Mouse (Mus musculus): ENCODE measurements around the gene Tcf7. TPM values are rescaled to one million over a fixed set of nuclear protein-coding genes. Genes with fewer than 3 reads are reported as not detected.
A peak's percentile ranks its signal among the peaks of the same experiment; 100 is the strongest.

Gene Tcf7
- total RNA-seq, 2 experiments from 2014 or later, result 66.8 to 71.8 TPM

DNA sequence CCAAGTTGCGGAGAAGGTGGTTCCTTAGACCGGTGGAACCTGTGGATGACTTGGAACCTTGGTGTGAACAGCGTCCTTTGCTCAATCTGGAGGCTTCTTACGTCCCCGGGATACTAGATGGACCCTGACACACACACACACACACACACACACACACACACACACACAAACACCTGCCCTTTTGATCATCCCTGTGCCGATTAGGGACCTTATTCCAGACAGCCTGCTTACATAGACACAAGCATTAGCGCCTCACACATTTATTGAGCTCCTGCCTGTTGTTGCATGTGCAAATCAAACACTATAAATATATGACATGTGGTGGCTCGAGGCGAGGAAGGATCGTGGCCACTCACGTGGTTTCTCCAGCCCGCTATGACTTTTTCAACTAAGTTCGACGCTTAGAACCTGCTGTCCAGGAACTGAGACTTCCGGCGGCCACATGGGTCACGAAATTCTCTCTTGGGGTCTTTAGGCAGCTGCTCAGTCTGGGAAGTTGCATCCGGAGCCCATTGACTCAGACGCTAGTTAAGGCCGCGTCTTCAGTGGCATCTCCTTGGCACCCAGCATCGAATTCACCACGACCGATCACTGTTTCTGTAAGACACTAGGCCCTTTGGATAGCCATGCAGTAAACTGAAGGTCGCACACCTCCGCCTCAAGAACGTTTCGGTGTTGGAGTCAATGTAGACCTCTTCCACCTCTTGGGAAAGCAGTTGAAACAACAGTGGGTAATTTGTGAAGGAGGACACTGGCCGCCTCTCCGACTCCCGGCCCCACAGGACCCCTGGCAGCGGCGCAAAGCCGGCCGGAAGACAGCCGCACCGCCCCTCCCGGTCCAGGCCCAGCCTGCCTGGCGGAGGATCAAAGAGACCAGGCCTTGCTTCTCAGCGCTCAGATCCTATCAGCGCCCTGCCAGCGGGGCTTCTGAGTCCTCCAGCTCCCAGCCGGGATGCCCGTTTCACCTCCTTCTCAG, 1.1 kb upstream of the Tcf7 start:
- peak; percentile 50 to 60 for DNase-seq (ENCODE audit: low spot score in 2 of 2)

- DNase-seq (ENCODE audit: low spot score in 2 of 2), result no peak
Observed at GRCm38 (mm10) chr11:52282420-52282773, 417 bp downstream of the Tcf7 start.

GRCm38 (mm10) chr11:52281568-52282328, 1.1 kb downstream of the Tcf7 start:
- DNase-seq (ENCODE audit: low spot score in 2 of 2), result no peak

GRCm38 (mm10) chr11:52280566-52281455, 2.0 kb downstream of the Tcf7 start:
- DNase-seq (ENCODE audit: low spot score in 2 of 2), result no peak

GRCm38 (mm10) chr11:52279611-52280145, 3.1 kb downstream of the Tcf7 start:
- DNase-seq (ENCODE audit: low spot score in 2 of 2), result no peak

GRCm38 (mm10) chr11:52278991-52279390, 3.8 kb downstream of the Tcf7 start:
- no peak for DNase-seq (ENCODE audit: low spot score in 2 of 2)

- DNase-seq (ENCODE audit: low spot score in 2 of 2), result no peak
Observed at GRCm38 (mm10) chr11:52278164-52278563, 4.7 kb downstream of the Tcf7 start.

- DNase-seq (ENCODE audit: low spot score in 2 of 2), result no peak
Observed at GRCm38 (mm10) chr11:52277433-52278150, 5.2 kb downstream of the Tcf7 start.

DNA sequence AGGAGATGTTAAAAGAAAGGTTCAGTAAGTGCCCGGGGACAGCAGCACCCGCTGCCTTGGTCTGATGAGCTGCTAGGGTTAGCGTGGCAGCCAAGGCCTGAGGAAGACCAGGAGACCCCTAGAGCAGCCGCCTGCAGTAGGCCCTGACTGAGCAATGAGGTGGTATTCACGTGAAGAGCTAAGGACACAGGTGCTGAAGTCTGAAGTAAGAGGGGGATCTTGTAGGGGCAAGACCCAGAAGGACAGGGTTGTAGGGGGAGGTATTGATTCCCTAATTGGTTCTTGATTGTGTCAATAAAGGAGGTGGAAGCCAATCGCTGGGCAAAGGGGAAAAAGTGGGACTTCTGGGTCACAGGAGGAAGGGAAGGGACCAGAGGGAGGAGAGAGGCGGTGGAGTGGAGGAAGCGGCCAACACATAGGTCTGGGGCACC, 5.8 kb downstream of the Tcf7 start:
- DNase-seq (ENCODE audit: low spot score in 2 of 2), result no peak

- DNase-seq (ENCODE audit: low spot score in 2 of 2), result no peak
Observed at GRCm38 (mm10) chr11:52275774-52276555, 6.8 kb downstream of the Tcf7 start.

DNA sequence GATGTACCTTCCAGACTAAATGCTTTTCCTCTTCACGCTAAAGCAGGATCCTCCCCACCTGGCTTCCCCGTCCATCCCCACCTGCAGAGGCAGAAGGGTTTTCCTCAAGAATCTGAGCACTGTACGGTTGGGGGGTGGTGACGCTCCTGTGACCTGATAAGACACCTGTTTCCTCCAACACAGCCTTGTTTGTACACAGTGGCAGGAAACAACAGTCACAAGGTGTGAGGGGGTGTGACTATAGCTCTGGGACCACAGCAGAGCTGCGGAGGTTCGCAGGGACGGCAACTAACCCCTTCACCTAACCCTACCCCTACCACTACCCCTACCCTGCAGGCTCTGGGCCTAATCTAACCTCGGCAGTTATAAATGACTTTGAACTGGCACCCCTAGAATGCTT, 7.4 kb downstream of the Tcf7 start:
- DNase-seq (ENCODE audit: low spot score in 2 of 2), result no peak

DNA sequence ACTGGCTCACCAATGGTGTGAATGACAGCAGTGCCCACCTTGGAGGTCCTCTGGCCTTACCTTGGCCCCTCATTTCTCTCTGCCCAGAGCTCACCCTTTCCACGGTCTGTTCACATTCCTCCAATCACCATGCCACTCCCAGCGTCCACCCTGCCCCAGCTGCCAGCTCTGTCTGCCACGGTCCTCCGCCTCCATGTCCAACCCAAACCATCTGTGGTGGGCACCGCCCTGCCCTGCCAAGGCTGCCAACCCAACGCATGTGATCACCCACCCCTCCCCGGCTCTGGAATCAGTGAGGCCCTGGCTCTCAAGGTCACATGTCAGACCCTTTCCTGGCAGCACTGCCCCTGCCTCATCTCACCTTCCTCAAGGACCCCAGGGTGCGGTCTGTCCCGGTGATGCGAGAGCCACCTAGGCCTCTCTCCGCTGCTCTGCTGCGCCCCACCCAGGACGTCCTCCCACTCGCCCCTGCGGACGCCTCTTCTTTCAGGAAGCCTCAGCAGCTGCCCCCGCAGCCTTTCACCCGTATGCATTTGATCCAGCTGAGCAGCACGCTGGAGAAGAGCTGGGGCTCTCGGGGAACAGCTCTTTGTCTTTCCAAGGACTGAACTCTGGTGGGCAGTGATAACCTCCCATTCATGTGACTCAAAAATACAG, 8.2 kb downstream of the Tcf7 start:
- no peak for DNase-seq (ENCODE audit: low spot score in 2 of 2)

- DNase-seq (ENCODE audit: low spot score in 2 of 2), result no peak
Observed at GRCm38 (mm10) chr11:52273942-52274330, 8.9 kb downstream of the Tcf7 start.

DNA sequence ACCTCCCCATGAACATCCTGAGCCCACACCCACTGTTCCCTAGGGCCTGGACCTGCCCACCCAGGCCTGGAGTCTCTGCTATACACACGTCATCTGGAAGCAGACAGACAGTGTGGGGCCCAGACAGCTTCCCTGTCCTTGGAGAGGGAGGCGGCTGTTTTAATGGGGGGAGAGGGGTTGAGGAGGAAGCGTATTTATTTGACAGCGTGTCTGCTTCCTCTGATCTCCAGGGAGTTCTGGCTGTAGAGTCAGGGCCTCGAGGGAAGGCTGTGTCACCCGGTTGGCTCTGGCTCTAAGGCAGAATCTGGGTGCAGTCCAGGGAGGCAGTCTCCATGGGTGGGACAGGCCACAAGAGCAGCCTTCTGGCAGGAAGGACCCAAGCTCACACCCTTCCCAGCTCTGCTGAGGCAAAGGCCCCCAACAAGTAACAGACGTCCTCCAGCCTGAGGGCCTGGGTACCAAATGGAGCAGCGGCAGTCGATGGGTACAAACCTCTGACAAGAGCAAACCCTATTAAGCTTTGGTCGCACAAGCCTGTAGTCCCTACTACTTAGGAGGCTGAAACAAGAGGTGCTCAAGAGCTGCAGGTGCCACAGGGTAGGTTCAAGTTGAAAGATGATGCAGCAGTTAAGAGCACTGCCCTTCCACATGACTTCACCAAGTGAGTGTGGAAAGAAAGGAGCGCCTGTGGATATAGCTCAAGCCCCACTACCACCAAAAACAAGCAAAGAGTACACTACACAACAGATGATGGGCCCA, 9.5 kb downstream of the Tcf7 start:
- no peak for DNase-seq (ENCODE audit: low spot score in 2 of 2)

DNA sequence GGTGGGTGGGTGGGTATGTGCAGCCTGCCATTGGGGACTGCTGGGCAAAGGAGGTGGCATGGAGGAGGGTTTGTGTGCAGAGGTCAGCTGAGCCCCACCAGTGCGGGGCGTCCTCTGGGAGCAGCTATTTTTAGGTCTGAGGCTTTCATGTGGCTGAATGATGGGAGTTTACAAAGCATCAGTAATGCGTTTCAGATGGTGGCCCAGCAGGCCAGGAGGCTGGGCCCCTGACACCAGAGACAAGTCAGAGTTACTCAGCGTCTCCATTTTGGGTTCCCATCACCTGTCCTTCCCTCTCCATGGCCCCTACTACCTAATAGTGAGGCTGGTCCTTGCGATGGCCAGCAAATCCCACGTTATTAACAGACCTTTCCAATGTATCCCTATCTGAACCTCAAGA, 10.2 kb downstream of the Tcf7 start:
- no peak for DNase-seq (ENCODE audit: low spot score in 2 of 2)

DNA sequence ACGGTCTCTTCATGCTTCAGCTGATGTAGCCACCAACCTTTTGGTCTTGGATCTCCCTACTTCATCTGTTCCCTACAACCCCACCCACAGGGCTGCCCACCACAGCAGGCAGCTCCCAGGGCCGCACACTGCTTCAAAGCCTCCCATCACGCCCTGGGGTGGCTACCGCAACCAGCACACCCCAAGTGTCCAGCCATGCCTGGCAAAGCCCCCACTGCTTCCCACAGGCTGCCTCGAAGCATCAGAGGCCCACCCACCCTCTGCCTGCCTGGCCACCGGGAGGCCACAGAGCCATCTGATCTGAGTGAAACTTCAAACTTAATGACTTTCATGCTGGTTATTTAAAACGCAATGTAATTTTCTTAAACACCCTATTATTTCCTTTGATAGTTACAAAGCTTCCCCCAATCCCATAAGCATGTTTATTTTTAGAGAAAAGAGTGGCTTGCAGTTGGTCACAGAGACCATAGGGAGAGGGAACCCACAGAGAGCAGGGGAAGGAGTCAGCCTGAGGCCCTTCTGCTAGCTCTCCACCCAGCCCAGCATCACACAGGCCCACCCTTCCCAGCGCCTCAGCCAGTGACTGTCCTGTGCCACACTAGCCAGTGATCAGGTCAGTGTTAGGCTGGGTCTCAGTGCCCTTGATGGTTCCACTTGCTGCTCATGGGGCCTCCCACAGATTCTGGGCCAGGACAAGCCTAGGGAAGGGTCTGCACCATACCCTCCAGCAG, 10.9 kb downstream of the Tcf7 start:
- no peak for DNase-seq (ENCODE audit: low spot score in 2 of 2)

GRCm38 (mm10) chr11:52269841-52270240, 13.0 kb downstream of the Tcf7 start:
- DNase-seq (ENCODE audit: low spot score in 2 of 2), result no peak
